Mouse (Mus musculus) liver, embryonic 13.5 days (tissue): ENCODE data around the gene Abca7. TPM values are rescaled to one million over a fixed set of nuclear protein-coding genes. Genes with fewer than 3 reads are reported as not detected.

Experiments
- ATAC-seq: fragments of 200-750 bp; cut with Nextera tagmentation; 2 replicates; pipeline ENCODE4 v1.8.0; 2017; ENCODE audit warnings: low read depth, mild to moderate bottlenecking, moderate number of reproducible peaks, moderate library complexity
- DNase-seq: peaks from one replicate; pipeline ENCODE4 v3.0.0; 2022
- H3K27ac ChIP-seq: fragments of 300-500 bp; sonication (generic); 2 replicates; pipeline ENCODE4 v1.5.1; 2015; ENCODE audit warnings: moderate library complexity, mild to moderate bottlenecking, inconsistent platforms
- H3K27me3 ChIP-seq: fragments of 300-500 bp; sonication (generic); 2 replicates; pipeline ENCODE4 v1.6.1; 2015; ENCODE audit warnings: mild to moderate bottlenecking, inconsistent platforms
- H3K36me3 ChIP-seq: fragments of 300-500 bp; sonication (generic); 2 replicates; pipeline ENCODE4 v1.6.1; 2015; ENCODE audit warnings: mild to moderate bottlenecking, inconsistent platforms
- H3K4me1 ChIP-seq: fragments of 300-500 bp; sonication (generic); replicated peaks from 2 replicates; pipeline ENCODE4 v1.6.1; 2015; ENCODE audit warnings: inconsistent platforms
- H3K4me2 ChIP-seq: fragments of 300-500 bp; sonication (generic); 2 replicates; pipeline ENCODE4 v1.6.1; 2015; ENCODE audit warnings: inconsistent platforms, mild to moderate bottlenecking, moderate library complexity
- H3K4me3 ChIP-seq: fragments of 300-500 bp; sonication (generic); replicated peaks from 2 replicates; pipeline ENCODE4 v1.5.1; 2015; ENCODE audit warnings: mild to moderate bottlenecking, inconsistent platforms
- H3K9ac ChIP-seq: fragments of 300-500 bp; sonication (generic); 2 replicates; pipeline ENCODE4 v1.6.1; 2015; ENCODE audit warnings: mild to moderate bottlenecking, inconsistent platforms
- H3K9me3 ChIP-seq: fragments of 300-500 bp; sonication (generic); replicated peaks from 2 replicates; pipeline ENCODE4 v1.6.1; 2016; ENCODE audit warnings: inconsistent platforms
- WGBS: fragments of 180-500 bp; shearing (Covaris S2); methylation state at CpG from one replicate; pipeline ENCODE4 v1.1.7; 2015; ENCODE audit not compliant: insufficient replicate concordance; 5-methylcytosine and 5-hydroxymethylcytosine counted together
- polyA plus RNA-seq: library from polyadenylated mRNA; unstranded; fragments of >200 nt; fragmentation: Nextera tagmentation; extraction: Ambion mirVana; gene quantifications from 2 replicates; pipeline ENCODE4 v1.2.1, GENCODE M21; 2015

Abca7 gene
- polyA plus RNA-seq, 1 experiment from 2014 or later, result 6.3 TPM

- peak overlapping the region; percentile 95 for H3K9ac ChIP-seq
- peak; percentile 59 for ATAC-seq
- peak overlapping the region; percentile 89 for H3K4me3 ChIP-seq
- 2% methylated on average over 35 of the region's 35 CpGs for WGBS
- peak; percentile 79 for DNase-seq
- peaks cover 31% of the 10 kb centered on the region for H3K27me3 ChIP-seq
- no peaks in the 10 kb centered on the region for H3K9me3 ChIP-seq
- H3K36me3 ChIP-seq, result peaks cover 11% of the 10 kb centered on the region
- H3K4me2 ChIP-seq, result peak overlapping the region; percentile 94
- peak overlapping the region; percentile 99 for H3K27ac ChIP-seq
- peaks cover 77% of the 10 kb centered on the region for H3K4me1 ChIP-seq
Measured at GRCm38 (mm10) chr10:79985334-79986231, 10.7 kb upstream of the Abca7 start.

GRCm38 (mm10) chr10:79986232-79986878 lies 9.9 kb upstream of the Abca7 start:
- Histone ChIP-seq H3K4me2 (peak overlapping the region; percentile 94), H3K27me3 (peaks cover 34% of the 10 kb centered on the region), H3K4me3 (peak overlapping the region; percentile 89), H3K9ac (peak overlapping the region; percentile 95), H3K27ac (peak overlapping the region; percentile 99), H3K36me3 (peaks cover 11% of the 10 kb centered on the region), H3K4me1 (peaks cover 76% of the 10 kb centered on the region), H3K9me3 (no peaks in the 10 kb centered on the region)
- peak; percentile 64 for DNase-seq
- ATAC-seq, result peak; percentile 57
- 22% methylated on average over 6 of the region's 6 CpGs for WGBS

- peak overlapping the region; percentile 89 for H3K4me3 ChIP-seq
- 1% methylated on average over 11 of the region's 11 CpGs for WGBS
- peaks cover 12% of the 10 kb centered on the region for H3K36me3 ChIP-seq
- ATAC-seq (no peak), DNase-seq (peak; percentile 77)
- peaks cover 5% of the 10 kb centered on the region; the same call in 1 of the 2 replicates for H3K9me3 ChIP-seq
- peak overlapping the region; percentile 94 for H3K4me2 ChIP-seq
- peaks cover 34% of the 10 kb centered on the region for H3K27me3 ChIP-seq
- H3K9ac ChIP-seq, result peak overlapping the region; percentile 95
- H3K4me1 ChIP-seq, result peaks cover 70% of the 10 kb centered on the region
- H3K27ac ChIP-seq, result peak overlapping the region; percentile 99
Measured at GRCm38 (mm10) chr10:79986963-79987362, 9.3 kb upstream of the Abca7 start.

- H3K36me3 ChIP-seq, result peaks cover 21% of the 10 kb centered on the region
- no peak for ATAC-seq
- peaks cover 34% of the 10 kb centered on the region for H3K27me3 ChIP-seq
- peaks cover 62% of the 10 kb centered on the region for H3K4me1 ChIP-seq
- 15% methylated on average over 27 of the region's 27 CpGs for WGBS
- H3K4me2 ChIP-seq, result peak overlapping the region; percentile 94
- peak overlapping the region; percentile 99 for H3K27ac ChIP-seq
- H3K4me3 ChIP-seq, result peak overlapping the region; percentile 89
- DNase-seq, result no peak
- H3K9me3 ChIP-seq, result peaks cover 8% of the 10 kb centered on the region; the same call in 1 of the 2 replicates
- H3K9ac ChIP-seq, result peak overlapping the region; percentile 73
Measured at GRCm38 (mm10) chr10:79987771-79988505, 8.4 kb upstream of the Abca7 start.

- H3K4me3 ChIP-seq, result peak within 1 kb of the TSS; percentile 89
- peak within 1 kb of the TSS; percentile 99 for H3K27ac ChIP-seq
- peak within 1 kb of the TSS; percentile 94 for H3K4me2 ChIP-seq
- H3K9ac ChIP-seq, result peak within 1 kb of the TSS; percentile 73
- peaks cover 34% of the 10 kb centered on the region for H3K27me3 ChIP-seq
- peaks cover 8% of the 10 kb centered on the region; the same call in 1 of the 2 replicates for H3K9me3 ChIP-seq
- H3K4me1 ChIP-seq, result peaks cover 60% of the 10 kb centered on the region
- DNase-seq (no peak), ATAC-seq (no peak)
- under 1% methylated on average over 59 of the region's 59 CpGs for WGBS
- H3K36me3 ChIP-seq, result peaks cover 29% of the 10 kb centered on the region
Measured at GRCm38 (mm10) chr10:79988506-79989271, 7.6 kb upstream of the Abca7 start, which contains the start of gene Cnn2. TSS of gene Cnn2 (plus strand) at chr10:79988584.

GRCm38 (mm10) chr10:79989272-79989786 lies 7.0 kb upstream of the Abca7 start:
- WGBS, result 37% methylated on average over 8 of the region's 8 CpGs
- no peak for ATAC-seq
- Histone ChIP-seq H3K36me3 (peaks cover 34% of the 10 kb centered on the region), H3K27me3 (peaks cover 34% of the 10 kb centered on the region), H3K4me3 (peak overlapping the region; percentile 89), H3K9ac (peak overlapping the region; percentile 73), H3K4me2 (peak overlapping the region; percentile 94), H3K27ac (0 out of 2 replicates have a peak overlapping the region, but pooled peaks have one; percentile 38), H3K4me1 (peaks cover 65% of the 10 kb centered on the region), H3K9me3 (peaks cover 8% of the 10 kb centered on the region; the same call in 1 of the 2 replicates)
- DNase-seq, result no peak

GRCm38 (mm10) chr10:79989870-79990269 lies 6.4 kb upstream of the Abca7 start:
- Histone ChIP-seq H3K27me3 (peaks cover 34% of the 10 kb centered on the region), H3K4me3 (peak overlapping the region; percentile 89), H3K4me2 (peak overlapping the region; percentile 94), H3K27ac (0 out of 2 replicates have a peak overlapping the region, but pooled peaks have one; percentile 18), H3K9ac (peak overlapping the region; percentile 73; the same call in 1 of the 2 replicates), H3K4me1 (peaks cover 70% of the 10 kb centered on the region), H3K36me3 (peaks cover 35% of the 10 kb centered on the region), H3K9me3 (peaks cover 8% of the 10 kb centered on the region; the same call in 1 of the 2 replicates)
- DNase-seq, result no peak
- no peak for ATAC-seq
- 53% methylated on average over 15 of the region's 15 CpGs for WGBS

GRCm38 (mm10) chr10:79991099-79991498 lies 5.2 kb upstream of the Abca7 start:
- DNase-seq (no peak), ATAC-seq (no peak)
- Histone ChIP-seq H3K9ac (no peak overlapping the region), H3K27ac (no peak overlapping the region), H3K9me3 (peaks cover 8% of the 10 kb centered on the region; the same call in 1 of the 2 replicates), H3K36me3 (peaks cover 35% of the 10 kb centered on the region), H3K4me1 (peaks cover 75% of the 10 kb centered on the region), H3K4me3 (no peak overlapping the region), H3K4me2 (peak overlapping the region; percentile 8; the same call in 1 of the 2 replicates), H3K27me3 (peaks cover 34% of the 10 kb centered on the region)
- WGBS, result 67% methylated on average over 12 of the region's 12 CpGs

- H3K9ac ChIP-seq, result no peak overlapping the region
- no peak for ATAC-seq
- peaks cover 34% of the 10 kb centered on the region for H3K27me3 ChIP-seq
- DNase-seq, result no peak
- H3K4me1 ChIP-seq, result peaks cover 71% of the 10 kb centered on the region
- H3K4me2 ChIP-seq, result no peak overlapping the region
- no peak overlapping the region for H3K27ac ChIP-seq
- peaks cover 8% of the 10 kb centered on the region; the same call in 1 of the 2 replicates for H3K9me3 ChIP-seq
- H3K4me3 ChIP-seq, result no peak overlapping the region
- 82% methylated on average over 6 of the region's 6 CpGs for WGBS
- peaks cover 35% of the 10 kb centered on the region for H3K36me3 ChIP-seq
Measured at GRCm38 (mm10) chr10:79991548-79991947, 4.7 kb upstream of the Abca7 start.
